Mouse (Mus musculus) stomach, postnatal 0 days (tissue): ENCODE measurements around the gene Rin2. TPM values are rescaled to one million over a fixed set of nuclear protein-coding genes. Genes with fewer than 3 reads are reported as not detected.

Experiments used
- ATAC-seq: fragments of 200-750 bp; cut with Nextera tagmentation; 2 replicates; pipeline ENCODE4 v1.8.0; 2017; ENCODE audit not compliant: low FRiP score, low TSS enrichment
- DNase-seq: peaks from one replicate; pipeline ENCODE4 v3.0.0-alpha.2; 2016; ENCODE audit warnings: low spot score
- H3K27ac ChIP-seq: fragments of 300-500 bp; sonication (generic); replicated peaks from 2 replicates; pipeline ENCODE4 v1.5.1; 2014; ENCODE audit warnings: mild to moderate bottlenecking, control low read depth
- H3K27me3 ChIP-seq: fragments of 300-500 bp; sonication (generic); 2 replicates; pipeline ENCODE4 v1.6.1; 2014; ENCODE audit warnings: low read length; ENCODE audit not compliant: control insufficient read depth, insufficient read depth
- H3K36me3 ChIP-seq: fragments of 300-500 bp; sonication (generic); 2 replicates; pipeline ENCODE4 v1.6.1; 2014; ENCODE audit warnings: low read length, mixed read lengths; ENCODE audit not compliant: control insufficient read depth, insufficient read depth
- H3K4me1 ChIP-seq: fragments of 300-500 bp; sonication (generic); replicated peaks from 2 replicates; pipeline ENCODE4 v1.6.1; 2014; ENCODE audit warnings: antibody characterized with exemption; ENCODE audit not compliant: control insufficient read depth, insufficient read depth
- H3K4me2 ChIP-seq: fragments of 300-500 bp; sonication (generic); replicated peaks from 2 replicates; pipeline ENCODE4 v1.6.1; 2014; ENCODE audit warnings: low read depth, mild to moderate bottlenecking, control low read depth, moderate library complexity
- H3K4me3 ChIP-seq: fragments of 300-500 bp; sonication (generic); 2 replicates; pipeline ENCODE4 v1.5.1; 2014; ENCODE audit warnings: low read depth, low read length, control low read depth
- H3K9ac ChIP-seq: fragments of 300-500 bp; sonication (generic); 2 replicates; pipeline ENCODE4 v1.6.1; 2014; ENCODE audit warnings: mild to moderate bottlenecking, low read length, control low read depth, mixed read lengths
- H3K9me3 ChIP-seq: fragments of 300-500 bp; sonication (generic); 2 replicates; pipeline ENCODE4 v1.6.1; 2016; ENCODE audit warnings: low read length; ENCODE audit not compliant: control insufficient read depth
- CTCF ChIP-seq: IDR thresholded peaks from 2 replicates; pipeline ENCODE4 v1.5.1; 2016; ENCODE audit warnings: antibody characterized with exemption, low read depth, mild to moderate bottlenecking, moderate library complexity
- EP300 ChIP-seq: optimal IDR thresholded peaks from 2 replicates; pipeline ENCODE3; 2016; ENCODE audit warnings: antibody characterized with exemption
- WGBS: fragments of 180-500 bp; shearing (Covaris S2); extraction: QIAGEN DNeasy Blood & Tissue Kit; methylation state at CpG from one replicate; pipeline ENCODE4 v1.1.7; 2014; 5-methylcytosine and 5-hydroxymethylcytosine counted together
- polyA plus RNA-seq: library from polyadenylated mRNA; unstranded; fragments of >200 nt; fragmentation: Nextera tagmentation; extraction: Ambion mirVana; gene quantifications from 2 replicates; pipeline ENCODE4 v1.2.1, GENCODE M21; 2015

The Rin2 gene
- polyA plus RNA-seq, 1 experiment from 2014 or later, result 22.2 TPM

DNA sequence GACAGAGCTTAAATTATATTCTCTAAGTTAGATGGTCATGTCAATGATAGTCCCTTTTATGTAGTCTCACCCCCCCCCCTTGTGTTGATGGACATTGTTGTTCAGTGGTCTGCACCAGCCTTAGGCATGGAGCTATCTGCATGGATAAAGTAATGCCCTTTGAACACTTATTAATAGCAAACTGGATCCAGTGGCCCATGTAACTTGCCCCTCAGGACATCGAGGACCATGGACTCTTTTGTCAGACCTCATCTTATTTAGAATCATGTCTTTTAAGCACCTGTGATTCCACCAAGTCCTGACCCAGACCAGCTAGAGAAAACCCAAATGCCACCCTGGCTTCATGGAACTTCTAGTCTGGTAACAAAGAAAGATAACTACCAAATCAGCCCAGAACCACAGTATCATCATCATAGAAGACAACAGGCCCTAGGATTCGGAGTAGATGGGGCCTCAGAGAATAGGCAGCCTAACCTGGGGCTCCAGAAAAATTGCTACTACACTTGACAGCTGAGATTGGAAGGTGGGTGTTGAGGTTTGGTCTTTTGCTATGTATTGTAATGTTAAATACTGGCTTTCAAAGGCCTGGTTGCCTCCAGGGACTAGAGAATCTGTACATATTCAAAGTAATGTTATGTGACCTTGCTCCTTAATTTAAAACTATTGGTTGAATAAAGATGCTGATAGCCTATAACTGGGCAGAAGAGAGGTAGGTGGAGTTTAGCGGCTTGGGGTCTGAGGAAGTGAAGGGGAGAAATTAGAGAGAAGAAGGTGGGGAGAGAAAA lies 113.7 kb downstream of the Rin2 start:
- Histone ChIP-seq H3K36me3 (peaks cover 4% of the 10 kb centered on the region; the same call in 1 of the 2 replicates), H3K4me1 (peaks cover 6% of the 10 kb centered on the region), H3K4me3 (no peak overlapping the region), H3K27me3 (no peaks in the 10 kb centered on the region), H3K9ac (no peak overlapping the region), H3K4me2 (no peak overlapping the region), H3K27ac (no peak overlapping the region), H3K9me3 (no peaks in the 10 kb centered on the region)
- 95% methylated on average over 3 of the region's 3 CpGs for WGBS
- no peak for ATAC-seq
- no peak for TF ChIP-seq CTCF
- TF ChIP-seq EP300, result no peak
- DNase-seq, result no peak

GRCm38 (mm10) chr2:145793702-145794101 lies 118.7 kb downstream of the Rin2 start:
- Histone ChIP-seq H3K4me3 (no peak overlapping the region), H3K9me3 (no peaks in the 10 kb centered on the region), H3K27me3 (no peaks in the 10 kb centered on the region), H3K4me2 (no peak overlapping the region), H3K9ac (no peak overlapping the region), H3K4me1 (no peaks in the 10 kb centered on the region), H3K27ac (no peak overlapping the region), H3K36me3 (peaks cover 4% of the 10 kb centered on the region; the same call in 1 of the 2 replicates)
- ATAC-seq (no peak), DNase-seq (no peak)
- WGBS, result 23% methylated on average over 1 of the region's 1 CpGs
- no peak for TF ChIP-seq EP300
- no peak for TF ChIP-seq CTCF

GRCm38 (mm10) chr2:145794318-145794954 lies 119.4 kb downstream of the Rin2 start:
- ATAC-seq (peak; percentile 58), DNase-seq (peak; percentile 70)
- Histone ChIP-seq H3K27me3 (no peaks in the 10 kb centered on the region), H3K9me3 (no peaks in the 10 kb centered on the region), H3K36me3 (peaks cover 4% of the 10 kb centered on the region; the same call in 1 of the 2 replicates), H3K27ac (no peak overlapping the region), H3K9ac (no peak overlapping the region), H3K4me1 (no peaks in the 10 kb centered on the region), H3K4me2 (no peak overlapping the region), H3K4me3 (no peak overlapping the region)
- TF ChIP-seq EP300, result no peak
- TF ChIP-seq CTCF, result peak; percentile 86
- 36% methylated on average over 5 of the region's 5 CpGs for WGBS

DNA sequence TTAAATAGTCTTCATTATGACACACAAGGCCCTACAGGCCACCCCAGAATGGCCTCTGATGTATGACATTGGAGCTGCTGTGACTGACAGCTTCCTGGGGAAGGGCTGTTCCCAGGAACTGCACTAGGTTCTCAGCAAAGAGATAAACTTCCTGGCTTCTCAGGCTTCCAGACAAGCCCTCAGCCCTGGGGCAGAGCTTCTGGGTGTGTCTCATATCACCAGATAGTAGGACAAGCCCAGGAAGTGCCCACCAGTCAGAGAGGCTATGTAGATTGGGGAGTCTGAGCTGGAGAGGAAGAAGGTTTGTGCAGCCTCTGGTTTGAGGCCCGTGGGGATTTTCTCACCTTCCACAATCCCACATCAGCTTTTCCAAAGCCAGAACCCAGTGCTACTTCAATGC lies 122.8 kb downstream of the Rin2 start:
- H3K27ac ChIP-seq, result no peak overlapping the region
- 54% methylated on average over 1 of the region's 1 CpGs for WGBS
- no peak for ATAC-seq

DNA sequence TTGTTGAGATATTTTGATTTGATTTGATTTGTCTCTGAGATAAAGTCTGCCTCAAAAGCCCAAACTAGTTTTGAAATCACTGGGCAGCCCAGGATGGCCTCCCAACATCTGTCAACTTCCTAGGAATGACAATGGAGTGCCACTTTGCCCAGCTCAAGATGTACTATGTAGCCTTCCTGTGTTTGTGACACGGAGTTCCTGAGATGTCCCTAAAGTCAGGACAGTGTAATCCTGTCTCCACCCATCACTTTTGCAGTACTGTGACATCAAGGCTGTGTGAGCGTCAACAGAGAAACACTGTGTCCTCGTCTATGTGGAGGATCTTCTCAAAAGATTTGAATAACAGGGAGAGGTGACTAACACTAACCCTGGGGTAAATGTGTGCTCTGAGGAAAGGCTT lies 123.9 kb downstream of the Rin2 start:
- no peak overlapping the region for H3K27ac ChIP-seq
- no peak for ATAC-seq
- TF ChIP-seq EP300 (no peak), CTCF (no peak)
- WGBS, result 77% methylated on average over 3 of the region's 3 CpGs
- H3K9ac ChIP-seq, result no peak overlapping the region
- H3K4me2 ChIP-seq, result no peak overlapping the region
- no peaks in the 10 kb centered on the region for H3K36me3 ChIP-seq
- H3K27me3 ChIP-seq, result no peaks in the 10 kb centered on the region
- no peaks in the 10 kb centered on the region for H3K4me1 ChIP-seq
- H3K4me3 ChIP-seq, result no peak overlapping the region
- DNase-seq, result no peak
- no peaks in the 10 kb centered on the region for H3K9me3 ChIP-seq

More for the DNA sequence above, 122.8 kb downstream of the Rin2 start:
- Histone ChIP-seq H3K36me3 (no peaks in the 10 kb centered on the region), H3K4me1 (no peaks in the 10 kb centered on the region), H3K4me3 (no peak overlapping the region), H3K4me2 (no peak overlapping the region), H3K9me3 (no peaks in the 10 kb centered on the region), H3K9ac (no peak overlapping the region), H3K27me3 (no peaks in the 10 kb centered on the region)
- no peak for TF ChIP-seq EP300
- TF ChIP-seq CTCF, result no peak
- no peak for DNase-seq
